Mouse (Mus musculus): ENCODE results near the gene Syt3. TPM values are rescaled to one million over a fixed set of nuclear protein-coding genes. Genes with fewer than 3 reads are reported as not detected.

Syt3 gene
- polyA plus RNA-seq, 1 experiment from 2014 or later, result 1.6 TPM

DNA sequence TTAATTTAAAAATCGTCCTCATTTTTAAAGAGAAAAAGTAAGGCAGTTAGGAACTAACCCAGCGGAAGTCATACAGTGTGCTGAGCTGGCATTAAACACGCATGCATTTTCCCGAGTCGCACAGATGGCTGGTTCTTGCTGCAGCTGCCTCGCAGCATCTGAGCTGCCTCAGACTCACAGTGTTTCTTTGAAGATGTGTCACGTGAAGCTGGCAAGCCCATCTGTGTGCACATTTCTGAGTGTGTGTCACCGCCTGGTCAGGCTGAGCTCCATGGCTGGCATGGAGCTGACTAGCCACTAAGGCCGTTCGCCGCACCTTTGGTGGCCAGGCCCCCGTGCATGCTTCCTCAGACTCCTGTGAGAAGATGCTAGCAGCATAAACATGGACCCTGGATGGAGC lies 1.4 kb upstream of the Syt3 start:
- H3K27me3 ChIP-seq (replicated peaks; ENCODE audit: control insufficient read depth, insufficient read depth, low read length), result peaks cover 7% of the 10 kb centered on the region
- 82% methylated on average over 12 of the region's 12 CpGs for WGBS
- no peak overlapping the region for H3K4me2 ChIP-seq (ENCODE audit: low read length)
- H3K9me3 ChIP-seq (ENCODE audit: control insufficient read depth, low read length), result no peaks in the 10 kb centered on the region
- DNase-seq (ENCODE audit: low spot score), result no peak
- no peaks in the 10 kb centered on the region for H3K36me3 ChIP-seq (ENCODE audit: control insufficient read depth, insufficient read depth, low read length)
- no peak for ATAC-seq (replicated peaks; ENCODE audit: low FRiP score, low TSS enrichment, low read depth)
- no peak overlapping the region for H3K9ac ChIP-seq (ENCODE audit: low read length)
- H3K4me1 ChIP-seq (replicated peaks; ENCODE audit: control insufficient read depth, insufficient read depth, low read length), result peaks cover 6% of the 10 kb centered on the region; the same call in 1 of the 2 replicates
- H3K27ac ChIP-seq (ENCODE audit: low read depth), result no peak overlapping the region
- no peak overlapping the region for H3K4me3 ChIP-seq (ENCODE audit: low read depth, low read length)

DNA sequence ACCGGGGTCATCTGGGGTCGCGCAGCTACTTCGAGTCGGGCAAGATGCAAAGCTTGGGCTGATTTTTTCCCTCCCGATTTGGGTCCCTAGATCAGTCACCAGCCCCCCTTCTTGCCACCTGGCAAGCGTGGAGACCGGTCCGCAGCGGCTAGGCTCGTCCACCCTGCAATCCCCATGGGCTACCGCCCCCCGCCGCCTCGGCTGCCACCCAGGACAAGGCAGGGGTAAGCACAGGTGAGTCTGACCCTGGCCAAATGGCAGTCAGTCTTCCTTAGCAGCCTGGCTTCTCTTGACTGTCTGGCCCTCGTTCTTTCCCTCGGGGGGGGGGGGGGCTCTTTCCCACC lies 786 bp downstream of the Syt3 start:
- Histone ChIP-seq H3K4me2 (ENCODE audit: low read length) (peak overlapping the region; percentile 97), H3K36me3 (ENCODE audit: control insufficient read depth, insufficient read depth, low read length) (no peaks in the 10 kb centered on the region)

GRCm38 (mm10) chr7:44385720-44386119 lies 1.8 kb downstream of the Syt3 start, which contains the start of gene 1700008O03Rik:
Gene 1700008O03Rik, minus strand, starts transcription at chr7:44385820.
- peaks cover 13% of the 10 kb centered on the region for H3K27me3 ChIP-seq (replicated peaks; ENCODE audit: control insufficient read depth, insufficient read depth, low read length)
- 75% methylated on average over 12 of the region's 12 CpGs for WGBS

More for the DNA sequence above, 786 bp downstream of the Syt3 start:
- 4% methylated on average over 17 of the region's 17 CpGs for WGBS
- H3K4me3 ChIP-seq (ENCODE audit: low read depth, low read length), result peak overlapping the region; percentile 47
- DNase-seq (ENCODE audit: low spot score) (no peak), ATAC-seq (replicated peaks; ENCODE audit: low FRiP score, low TSS enrichment, low read depth) (peak; percentile 65; the same call in 1 of the 2 replicates)
- H3K27ac ChIP-seq (ENCODE audit: low read depth), result no peak overlapping the region
- H3K27me3 ChIP-seq (replicated peaks; ENCODE audit: control insufficient read depth, insufficient read depth, low read length), result peaks cover 13% of the 10 kb centered on the region
- H3K9me3 ChIP-seq (ENCODE audit: control insufficient read depth, low read length), result no peaks in the 10 kb centered on the region
- H3K9ac ChIP-seq (ENCODE audit: low read length), result peak overlapping the region; percentile 30; the same call in 1 of the 2 replicates
- H3K4me1 ChIP-seq (replicated peaks; ENCODE audit: control insufficient read depth, insufficient read depth, low read length), result peaks cover 6% of the 10 kb centered on the region; the same call in 1 of the 2 replicates

GRCm38 (mm10) chr7:44391831-44392230 lies 7.9 kb downstream of the Syt3 start:
- WGBS, result 83% methylated on average over 4 of the region's 4 CpGs
- Histone ChIP-seq H3K27ac (ENCODE audit: low read depth) (no peak overlapping the region), H3K9ac (ENCODE audit: low read length) (no peak overlapping the region), H3K36me3 (ENCODE audit: control insufficient read depth, insufficient read depth, low read length) (no peaks in the 10 kb centered on the region), H3K4me2 (ENCODE audit: low read length) (no peak overlapping the region), H3K27me3 (replicated peaks; ENCODE audit: control insufficient read depth, insufficient read depth, low read length) (peaks cover 6% of the 10 kb centered on the region; the same call in 1 of the 2 replicates), H3K9me3 (ENCODE audit: control insufficient read depth, low read length) (no peaks in the 10 kb centered on the region), H3K4me1 (replicated peaks; ENCODE audit: control insufficient read depth, insufficient read depth, low read length) (no peaks in the 10 kb centered on the region), H3K4me3 (ENCODE audit: low read depth, low read length) (no peak overlapping the region)
- ATAC-seq (replicated peaks; ENCODE audit: low FRiP score, low TSS enrichment, low read depth) (no peak), DNase-seq (ENCODE audit: low spot score) (no peak)

More at GRCm38 (mm10) chr7:44385720-44386119, 1.8 kb downstream of the Syt3 start, which contains the start of gene 1700008O03Rik:
- Histone ChIP-seq H3K4me2 (ENCODE audit: low read length) (peak within 1 kb of the TSS; percentile 97), H3K9me3 (ENCODE audit: control insufficient read depth, low read length) (no peaks in the 10 kb centered on the region), H3K4me3 (ENCODE audit: low read depth, low read length) (peak within 1 kb of the TSS; percentile 47), H3K9ac (ENCODE audit: low read length) (peak within 1 kb of the TSS; percentile 30; the same call in 1 of the 2 replicates), H3K36me3 (ENCODE audit: control insufficient read depth, insufficient read depth, low read length) (no peaks in the 10 kb centered on the region), H3K27ac (ENCODE audit: low read depth) (no peak within 1 kb of the TSS), H3K4me1 (replicated peaks; ENCODE audit: control insufficient read depth, insufficient read depth, low read length) (peaks cover 6% of the 10 kb centered on the region; the same call in 1 of the 2 replicates)
- ATAC-seq (replicated peaks; ENCODE audit: low FRiP score, low TSS enrichment, low read depth) (no peak), DNase-seq (ENCODE audit: low spot score) (no peak)

DNA sequence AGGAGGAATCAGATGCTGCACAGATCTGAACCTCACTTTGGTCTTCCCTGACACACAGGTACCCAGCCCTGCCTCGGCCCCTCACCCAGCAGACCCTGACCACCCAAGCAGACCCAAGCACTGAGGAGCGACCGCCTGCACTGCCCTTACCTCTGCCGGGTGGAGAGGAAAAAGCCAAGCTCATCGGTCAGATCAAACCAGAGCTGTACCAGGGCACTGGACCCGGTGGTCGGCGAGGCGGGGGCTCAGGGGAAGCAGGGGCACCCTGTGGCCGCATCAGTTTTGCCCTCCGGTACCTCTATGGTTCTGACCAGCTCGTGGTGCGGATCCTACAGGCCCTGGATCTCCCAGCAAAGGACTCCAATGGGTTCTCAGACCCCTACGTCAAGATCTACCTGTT lies 8.4 kb downstream of the Syt3 start:
- no peak overlapping the region for H3K4me3 ChIP-seq (ENCODE audit: low read depth, low read length)
- no peaks in the 10 kb centered on the region for H3K36me3 ChIP-seq (ENCODE audit: control insufficient read depth, insufficient read depth, low read length)
- no peaks in the 10 kb centered on the region for H3K4me1 ChIP-seq (replicated peaks; ENCODE audit: control insufficient read depth, insufficient read depth, low read length)
- ATAC-seq (replicated peaks; ENCODE audit: low FRiP score, low TSS enrichment, low read depth), result no peak
- no peak overlapping the region for H3K9ac ChIP-seq (ENCODE audit: low read length)
- DNase-seq (ENCODE audit: low spot score), result no peak
- 89% methylated on average over 14 of the region's 14 CpGs for WGBS
- no peak overlapping the region for H3K4me2 ChIP-seq (ENCODE audit: low read length)
- H3K9me3 ChIP-seq (ENCODE audit: control insufficient read depth, low read length), result no peaks in the 10 kb centered on the region
- H3K27me3 ChIP-seq (replicated peaks; ENCODE audit: control insufficient read depth, insufficient read depth, low read length), result peaks cover 6% of the 10 kb centered on the region; the same call in 1 of the 2 replicates
- no peak overlapping the region for H3K27ac ChIP-seq (ENCODE audit: low read depth)

- Histone ChIP-seq H3K36me3 (ENCODE audit: control insufficient read depth, insufficient read depth, low read length) (no peaks in the 10 kb centered on the region), H3K27ac (ENCODE audit: low read depth) (no peak overlapping the region), H3K9me3 (ENCODE audit: control insufficient read depth, low read length) (no peaks in the 10 kb centered on the region), H3K4me3 (ENCODE audit: low read depth, low read length) (no peak overlapping the region), H3K4me2 (ENCODE audit: low read length) (no peak overlapping the region), H3K9ac (ENCODE audit: low read length) (no peak overlapping the region), H3K4me1 (replicated peaks; ENCODE audit: control insufficient read depth, insufficient read depth, low read length) (no peaks in the 10 kb centered on the region), H3K27me3 (replicated peaks; ENCODE audit: control insufficient read depth, insufficient read depth, low read length) (no peaks in the 10 kb centered on the region)
- DNase-seq (ENCODE audit: low spot score), result no peak
- ATAC-seq (replicated peaks; ENCODE audit: low FRiP score, low TSS enrichment, low read depth), result no peak
- WGBS, result 87% methylated on average over 17 of the region's 17 CpGs
Observed at GRCm38 (mm10) chr7:44393284-44393683, 9.4 kb downstream of the Syt3 start.

DNA sequence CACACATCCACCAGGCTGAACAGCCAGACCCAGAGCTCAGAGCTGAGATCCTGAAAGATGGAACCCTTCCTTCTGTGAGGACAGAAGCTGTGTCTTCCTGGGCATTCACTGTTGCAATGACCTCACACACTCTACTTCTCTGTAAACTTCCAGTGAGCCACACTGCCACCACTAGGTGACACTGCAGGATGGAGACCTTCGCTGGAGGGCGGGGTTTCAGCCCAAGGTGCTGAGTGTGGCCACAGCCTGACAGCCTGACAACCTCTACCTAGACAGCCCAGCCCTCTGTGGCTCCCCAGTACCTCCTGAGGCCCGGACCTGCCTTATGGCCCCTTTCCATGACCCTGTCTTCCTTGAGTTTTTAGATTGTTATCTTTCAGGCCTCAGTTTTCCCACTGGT lies 14.7 kb downstream of the Syt3 start:
- no peaks in the 10 kb centered on the region for H3K9me3 ChIP-seq (ENCODE audit: control insufficient read depth, low read length)
- no peak overlapping the region for H3K4me2 ChIP-seq (ENCODE audit: low read length)
- 11% methylated on average over 3 of the region's 3 CpGs for WGBS
- H3K36me3 ChIP-seq (ENCODE audit: control insufficient read depth, insufficient read depth, low read length), result no peaks in the 10 kb centered on the region
- DNase-seq (ENCODE audit: low spot score) (no peak), ATAC-seq (replicated peaks; ENCODE audit: low FRiP score, low TSS enrichment, low read depth) (peak; percentile 61)
- no peaks in the 10 kb centered on the region for H3K4me1 ChIP-seq (replicated peaks; ENCODE audit: control insufficient read depth, insufficient read depth, low read length)
- H3K4me3 ChIP-seq (ENCODE audit: low read depth, low read length), result no peak overlapping the region
- H3K9ac ChIP-seq (ENCODE audit: low read length), result no peak overlapping the region
- 0 out of 2 replicates have a peak, but pooled peaks cover 3% of the 10 kb centered on the region for H3K27me3 ChIP-seq (replicated peaks; ENCODE audit: control insufficient read depth, insufficient read depth, low read length)
- H3K27ac ChIP-seq (ENCODE audit: low read depth), result no peak overlapping the region

GRCm38 (mm10) chr7:44401673-44402072 lies 17.8 kb downstream of the Syt3 start:
- Histone ChIP-seq H3K9me3 (ENCODE audit: control insufficient read depth, low read length) (no peaks in the 10 kb centered on the region), H3K27me3 (replicated peaks; ENCODE audit: control insufficient read depth, insufficient read depth, low read length) (0 out of 2 replicates have a peak, but pooled peaks cover 6% of the 10 kb centered on the region), H3K36me3 (ENCODE audit: control insufficient read depth, insufficient read depth, low read length) (no peaks in the 10 kb centered on the region), H3K27ac (ENCODE audit: low read depth) (no peak overlapping the region), H3K4me3 (ENCODE audit: low read depth, low read length) (no peak overlapping the region), H3K9ac (ENCODE audit: low read length) (no peak overlapping the region), H3K4me1 (replicated peaks; ENCODE audit: control insufficient read depth, insufficient read depth, low read length) (no peaks in the 10 kb centered on the region; the same call in 1 of the 2 replicates), H3K4me2 (ENCODE audit: low read length) (no peak overlapping the region)
- 70% methylated on average over 6 of the region's 6 CpGs for WGBS
- DNase-seq (ENCODE audit: low spot score), result no peak
- ATAC-seq (replicated peaks; ENCODE audit: low FRiP score, low TSS enrichment, low read depth), result no peak

All from intestine, embryonic 14.5 days (tissue).